Mouse (Mus musculus) stomach, postnatal 0 days (tissue): ENCODE measurements around the gene St5.

Source experiments
- CTCF ChIP-seq: IDR thresholded peaks from 2 replicates; pipeline ENCODE4 v1.5.1; 2016; ENCODE audit warnings: antibody characterized with exemption, low read depth, mild to moderate bottlenecking, moderate library complexity
- EP300 ChIP-seq: optimal IDR thresholded peaks from 2 replicates; pipeline ENCODE3; 2016; ENCODE audit warnings: antibody characterized with exemption

- TF ChIP-seq CTCF (no peak), EP300 (no peak)
These were observed 54.4 kb downstream of the St5 start for GRCm38 (mm10) chr7:109648812-109649594.
